Mouse (Mus musculus) liver, embryonic 16.5 days (tissue): ENCODE data around the gene Ints11. TPM values are rescaled to one million over a fixed set of nuclear protein-coding genes. Genes with fewer than 3 reads are reported as not detected.
A peak's percentile ranks its signal among the peaks of the same experiment; 100 is the strongest.

Experiments
- ATAC-seq: fragments of 200-750 bp; cut with Nextera tagmentation; 2 replicates; pipeline ENCODE4 v1.8.0; 2017; ENCODE audit warnings: low read depth, mild to moderate bottlenecking, moderate number of reproducible peaks, moderate library complexity
- H3K27ac ChIP-seq: fragments of 300-500 bp; sonication (generic); 2 replicates; pipeline ENCODE4 v1.5.1; 2014; ENCODE audit warnings: mild to moderate bottlenecking, low read length
- H3K27me3 ChIP-seq: fragments of 300-500 bp; sonication (generic); 2 replicates; pipeline ENCODE4 v1.6.1; 2014; ENCODE audit warnings: low read depth, low read length, mixed read lengths; ENCODE audit not compliant: control insufficient read depth, insufficient read depth
- H3K36me3 ChIP-seq: fragments of 300-500 bp; sonication (generic); 2 replicates; pipeline ENCODE4 v1.6.1; 2014; ENCODE audit warnings: mild to moderate bottlenecking; ENCODE audit not compliant: control insufficient read depth, insufficient read depth
- H3K4me1 ChIP-seq: fragments of 300-500 bp; sonication (generic); 2 replicates; pipeline ENCODE4 v1.6.1; 2014; ENCODE audit warnings: low read depth, low read length, mixed read lengths; ENCODE audit not compliant: control insufficient read depth
- H3K4me2 ChIP-seq: fragments of 300-500 bp; sonication (generic); 2 replicates; pipeline ENCODE4 v1.6.1; 2014; ENCODE audit warnings: low read depth, low read length, mixed read lengths
- H3K4me3 ChIP-seq: fragments of 300-500 bp; sonication (generic); 2 replicates; pipeline ENCODE4 v1.5.1; 2014; ENCODE audit warnings: low read depth, mild to moderate bottlenecking, low read length
- H3K9ac ChIP-seq: fragments of 300-500 bp; sonication (generic); 2 replicates; pipeline ENCODE4 v1.6.1; 2014; ENCODE audit warnings: low read depth, low read length
- H3K9me3 ChIP-seq: fragments of 300-500 bp; sonication (generic); replicated peaks from 2 replicates; pipeline ENCODE4 v1.6.1; 2016; ENCODE audit warnings: low read length; ENCODE audit not compliant: control insufficient read depth
- WGBS: fragments of 180-500 bp; shearing (Covaris S2); extraction: QIAGEN DNeasy Blood & Tissue Kit; methylation state at CpG from one replicate; pipeline ENCODE4 v1.1.7; 2014; ENCODE audit not compliant: insufficient replicate concordance; 5-methylcytosine and 5-hydroxymethylcytosine counted together
- polyA plus RNA-seq: library from polyadenylated mRNA; unstranded; fragments of >200 nt; fragmentation: Nextera tagmentation; extraction: Ambion mirVana; gene quantifications from 2 replicates; pipeline ENCODE4 v1.2.1, GENCODE M21; 2015

Gene Ints11
- polyA plus RNA-seq, 1 experiment from 2014 or later = 33.1 TPM

DNA sequence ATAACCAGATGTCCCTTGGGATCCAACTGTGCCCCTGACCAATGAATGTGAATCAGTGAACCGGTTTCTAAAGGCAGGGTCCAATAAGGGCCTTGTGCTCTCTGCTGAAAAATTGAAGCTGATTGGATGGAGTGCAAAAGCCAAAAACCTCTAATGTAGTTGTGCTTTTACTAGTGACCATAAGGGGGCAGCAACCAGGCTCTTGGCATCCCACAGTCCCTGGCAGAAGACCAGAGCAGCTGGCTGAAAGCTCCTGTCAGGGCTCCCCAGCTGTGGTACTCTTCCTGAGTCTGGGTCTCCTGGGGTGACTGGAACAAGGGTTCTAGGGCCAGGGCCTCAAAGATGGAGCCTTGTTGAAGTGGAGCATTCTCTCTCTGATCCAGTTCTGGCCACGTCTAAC is 35.5 kb upstream of the Ints11 start:
- WGBS = 38% methylated on average over 2 of the region's 2 CpGs
- H3K27ac ChIP-seq = no peak overlapping the region
- ATAC-seq = no peak
- no peak overlapping the region for H3K4me3 ChIP-seq
- no peak overlapping the region for H3K4me2 ChIP-seq
- H3K9me3 ChIP-seq = no peaks in the 10 kb centered on the region
- peaks cover 24% of the 10 kb centered on the region for H3K4me1 ChIP-seq
- H3K27me3 ChIP-seq = no peaks in the 10 kb centered on the region; the same call in 1 of the 2 replicates
- H3K36me3 ChIP-seq = no peaks in the 10 kb centered on the region
- no peak overlapping the region for H3K9ac ChIP-seq

DNA sequence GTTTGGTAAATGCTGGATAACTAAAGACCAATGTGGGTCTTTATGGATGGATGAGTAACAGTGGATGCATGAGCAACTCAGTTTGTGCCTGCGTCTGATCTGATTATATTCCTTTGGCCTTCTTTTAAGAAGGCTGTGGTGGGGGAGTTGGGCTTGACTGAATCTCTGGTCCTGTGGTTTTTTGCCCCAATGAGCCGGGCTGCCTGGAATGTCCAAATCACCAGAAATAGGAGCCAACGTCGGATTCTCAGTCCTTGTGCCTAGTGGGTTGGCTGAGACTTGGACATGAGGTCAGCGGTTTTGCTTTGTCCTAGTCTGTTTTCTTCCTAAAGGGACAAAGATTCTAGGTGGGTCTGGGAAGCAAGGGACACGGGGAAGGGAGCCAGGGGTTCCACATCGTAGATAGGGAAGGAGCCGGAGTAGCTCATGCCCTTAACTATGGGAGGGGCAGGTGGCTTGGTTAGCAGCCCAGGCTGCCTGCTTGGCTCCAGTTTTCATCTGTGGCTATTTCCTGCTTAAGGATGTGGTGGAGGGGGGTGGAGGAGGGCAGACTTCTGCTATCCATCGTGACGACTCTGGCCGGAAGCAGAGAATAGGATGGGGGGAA is 31.8 kb upstream of the Ints11 start:
- no peaks in the 10 kb centered on the region for H3K9me3 ChIP-seq
- no peaks in the 10 kb centered on the region for H3K36me3 ChIP-seq
- peaks cover 20% of the 10 kb centered on the region for H3K27me3 ChIP-seq
- peaks cover 29% of the 10 kb centered on the region for H3K4me1 ChIP-seq
- WGBS = 33% methylated on average over 11 of the region's 11 CpGs
- no peak for ATAC-seq
- no peak overlapping the region for H3K9ac ChIP-seq
- peak overlapping the region; percentile 41; the same call in 1 of the 2 replicates for H3K27ac ChIP-seq
- no peak overlapping the region for H3K4me3 ChIP-seq
- H3K4me2 ChIP-seq = no peak overlapping the region

DNA sequence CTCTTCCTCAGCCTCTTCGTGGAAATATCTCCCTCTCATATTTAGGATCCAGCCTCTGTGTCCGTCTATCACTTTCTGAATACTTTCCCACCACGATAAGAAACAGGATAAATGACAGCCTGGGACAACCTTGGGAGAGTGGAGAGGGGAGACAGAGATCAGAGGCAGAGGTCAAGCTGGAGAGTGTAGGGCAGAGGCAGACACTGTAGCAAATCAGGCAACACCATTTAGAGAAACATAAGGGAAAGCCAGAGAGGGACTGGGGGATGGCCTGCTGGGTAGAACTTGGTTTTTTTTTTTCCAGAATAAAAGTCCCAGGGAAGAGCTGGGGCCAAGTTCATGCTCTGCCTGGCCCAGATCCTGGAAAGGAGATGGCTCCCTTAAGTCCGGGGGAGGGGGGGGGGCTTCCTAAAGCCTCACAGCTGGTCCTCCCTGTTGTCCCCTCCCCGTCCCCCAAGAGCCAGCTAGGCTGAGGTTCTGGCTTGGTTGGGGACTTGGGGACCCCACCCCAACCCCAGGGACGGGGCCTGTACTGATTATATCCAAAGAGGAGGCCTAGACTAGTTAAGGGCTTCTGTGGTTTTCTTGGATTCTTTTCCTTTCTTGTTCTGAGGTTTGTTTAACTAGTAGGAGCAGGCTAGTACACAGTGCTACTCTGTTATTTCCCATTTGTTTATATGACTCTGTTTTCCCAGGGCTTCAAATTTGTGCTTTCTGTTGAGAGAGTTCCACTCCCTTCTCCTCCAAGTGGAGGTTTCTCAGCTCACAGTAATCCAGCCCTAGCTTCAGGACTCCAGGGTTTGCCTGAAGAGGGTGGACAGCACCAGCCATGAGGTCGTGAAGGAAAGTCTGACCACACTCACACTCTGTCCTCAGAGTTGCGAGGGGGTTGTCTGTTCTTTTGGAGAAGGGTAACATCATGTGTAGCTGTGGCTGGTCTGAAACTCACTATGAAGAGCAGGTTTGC is 30.9 kb upstream of the Ints11 start:
- no peak overlapping the region for H3K4me2 ChIP-seq
- H3K36me3 ChIP-seq = no peaks in the 10 kb centered on the region
- 40% methylated on average over 8 of the region's 8 CpGs for WGBS
- peaks cover 23% of the 10 kb centered on the region for H3K4me1 ChIP-seq
- H3K4me3 ChIP-seq = no peak overlapping the region
- H3K27me3 ChIP-seq = peaks cover 25% of the 10 kb centered on the region
- H3K9me3 ChIP-seq = no peaks in the 10 kb centered on the region
- H3K27ac ChIP-seq = peak overlapping the region; percentile 41; the same call in 1 of the 2 replicates
- no peak overlapping the region for H3K9ac ChIP-seq
- ATAC-seq = no peak

DNA sequence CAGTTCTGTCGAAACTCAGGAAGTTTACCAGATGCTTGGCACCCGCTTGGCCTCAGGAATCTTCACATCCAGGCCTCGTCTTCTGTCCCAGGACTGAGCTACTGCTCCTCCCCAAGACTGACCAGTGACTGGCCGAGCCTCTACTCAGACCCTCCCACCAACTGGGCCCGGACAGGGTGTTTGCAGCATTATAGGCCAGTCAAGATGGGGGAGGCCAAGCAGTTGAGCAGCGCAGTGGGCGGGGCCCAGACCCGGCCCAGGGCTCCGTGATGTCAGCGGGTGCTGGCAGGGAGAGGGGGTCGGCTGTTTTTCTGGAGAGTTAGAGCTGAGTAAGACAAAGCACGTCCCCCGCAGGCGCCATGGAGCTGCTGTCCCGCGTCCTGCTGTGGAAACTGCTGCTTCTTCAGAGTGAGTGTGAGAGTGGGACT is 29.8 kb upstream of the Ints11 start, which contains the start of gene Mxra8:
Mxra8 (plus strand) TSS at position 198 of the 428 bp plus-strand sequence.
- Histone ChIP-seq H3K36me3 (no peaks in the 10 kb centered on the region), H3K9ac (peak within 1 kb of the TSS; percentile 35), H3K4me2 (peak within 1 kb of the TSS; percentile 78), H3K27me3 (peaks cover 25% of the 10 kb centered on the region), H3K9me3 (no peaks in the 10 kb centered on the region), H3K27ac (peak within 1 kb of the TSS; percentile 12; the same call in 1 of the 2 replicates), H3K4me1 (peaks cover 17% of the 10 kb centered on the region), H3K4me3 (peak within 1 kb of the TSS; percentile 60)
- 24% methylated on average over 16 of the region's 16 CpGs for WGBS
- peak; percentile 56 for ATAC-seq

DNA sequence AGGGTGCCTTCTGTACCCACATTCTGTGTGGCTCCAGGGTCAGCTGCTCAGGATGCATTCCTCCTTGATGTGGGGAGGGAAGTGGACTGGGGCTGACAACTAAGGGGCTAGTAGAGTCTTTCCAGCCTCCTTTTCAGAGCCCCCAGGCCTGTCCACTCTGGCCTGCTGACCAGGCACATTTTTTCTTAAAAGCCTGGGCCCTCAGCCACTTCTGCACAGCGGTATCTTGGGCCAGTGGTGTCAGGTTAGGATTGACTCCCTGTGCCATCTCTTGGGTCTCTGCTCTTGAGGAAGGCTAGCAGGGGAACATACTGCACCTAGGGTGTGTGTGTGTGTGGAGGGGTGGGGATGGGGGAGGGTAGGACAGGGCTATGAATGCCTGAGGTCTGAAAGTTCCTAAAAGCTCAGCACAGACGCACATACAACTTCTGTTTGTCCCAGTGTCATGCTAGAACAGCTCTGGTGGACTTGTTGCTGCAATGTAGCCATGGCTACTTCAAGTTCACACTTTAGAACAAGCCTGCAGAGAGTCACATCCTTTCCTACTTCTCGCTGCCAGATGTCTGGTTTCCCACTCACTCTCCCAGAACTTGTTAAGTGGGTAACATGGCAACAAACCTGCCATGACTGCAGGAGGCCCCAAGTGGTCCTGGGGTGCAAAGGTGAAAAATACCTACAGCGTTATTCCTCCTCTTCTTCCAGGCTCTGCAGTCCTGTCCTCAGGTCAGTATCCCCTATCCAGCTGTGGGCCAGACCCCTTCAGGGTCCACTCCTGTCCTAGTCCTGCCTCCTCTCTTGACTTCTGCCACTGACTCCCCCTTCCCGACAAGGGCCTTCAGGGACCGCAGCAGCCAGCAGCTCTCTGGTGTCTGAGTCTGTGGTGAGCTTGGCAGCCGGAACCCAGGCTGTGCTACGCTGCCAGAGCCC is 29.0 kb upstream of the Ints11 start:
- peaks cover 25% of the 10 kb centered on the region for H3K27me3 ChIP-seq
- WGBS = 25% methylated on average over 8 of the region's 8 CpGs
- no peaks in the 10 kb centered on the region for H3K36me3 ChIP-seq
- ATAC-seq = no peak
- peaks cover 17% of the 10 kb centered on the region for H3K4me1 ChIP-seq
- no peaks in the 10 kb centered on the region for H3K9me3 ChIP-seq
- peak overlapping the region; percentile 60 for H3K4me3 ChIP-seq
- peak overlapping the region; percentile 12; the same call in 1 of the 2 replicates for H3K27ac ChIP-seq
- peak overlapping the region; percentile 78 for H3K4me2 ChIP-seq
- H3K9ac ChIP-seq = peak overlapping the region; percentile 35

DNA sequence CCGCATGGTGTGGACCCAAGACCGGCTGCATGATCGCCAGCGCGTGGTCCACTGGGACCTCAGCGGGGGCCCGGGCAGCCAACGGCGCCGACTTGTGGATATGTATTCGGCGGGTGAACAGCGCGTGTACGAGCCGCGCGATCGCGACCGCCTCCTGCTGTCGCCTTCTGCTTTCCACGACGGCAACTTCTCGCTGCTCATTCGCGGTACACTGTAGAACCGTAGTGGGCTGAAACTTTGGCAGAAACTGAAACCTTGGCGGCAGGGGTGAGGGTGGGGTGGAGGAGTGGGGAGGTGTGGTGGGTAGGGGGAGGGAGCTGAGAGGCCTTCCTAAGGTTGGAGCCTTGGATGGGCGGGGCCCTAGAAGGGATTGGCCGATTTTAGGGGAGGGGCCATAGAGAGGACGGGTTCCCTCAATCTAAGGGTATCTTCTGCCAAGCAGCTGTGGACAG is 28.3 kb upstream of the Ints11 start:
- no peaks in the 10 kb centered on the region for H3K36me3 ChIP-seq
- H3K4me2 ChIP-seq = peak overlapping the region; percentile 78
- H3K9me3 ChIP-seq = no peaks in the 10 kb centered on the region
- H3K4me3 ChIP-seq = peak overlapping the region; percentile 60
- peak; percentile 76 for ATAC-seq
- H3K27ac ChIP-seq = no peak overlapping the region
- H3K27me3 ChIP-seq = peaks cover 25% of the 10 kb centered on the region
- peaks cover 17% of the 10 kb centered on the region for H3K4me1 ChIP-seq
- WGBS = under 1% methylated on average over 32 of the region's 32 CpGs
- peak overlapping the region; percentile 35 for H3K9ac ChIP-seq

DNA sequence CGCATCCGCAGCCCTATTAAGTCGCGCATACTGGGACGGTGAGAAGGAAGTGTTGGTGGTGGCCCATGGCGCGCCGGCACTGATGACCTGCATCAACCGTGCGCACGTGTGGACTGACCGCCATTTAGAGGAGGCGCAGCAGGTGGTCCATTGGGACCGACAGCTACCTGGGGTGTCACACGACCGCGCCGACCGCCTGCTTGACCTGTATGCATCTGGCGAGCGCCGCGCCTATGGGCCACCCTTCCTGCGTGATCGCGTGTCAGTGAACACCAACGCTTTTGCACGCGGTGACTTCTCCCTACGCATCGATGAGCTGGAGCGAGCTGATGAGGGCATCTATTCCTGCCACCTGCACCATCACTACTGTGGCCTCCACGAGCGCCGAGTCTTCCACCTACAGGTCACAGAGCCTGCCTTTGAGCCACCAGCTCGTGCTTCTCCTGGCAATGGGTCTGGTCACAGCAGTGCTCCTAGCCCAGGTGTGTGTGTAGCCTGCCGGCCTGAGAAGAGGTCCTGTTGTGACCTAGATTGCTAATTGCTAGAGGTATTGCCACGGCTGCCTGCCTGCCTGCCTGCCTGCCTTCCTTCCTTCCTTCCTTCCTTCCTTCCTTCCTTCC is 27.6 kb upstream of the Ints11 start:
- peak overlapping the region; percentile 60; the same call in 1 of the 2 replicates for H3K4me3 ChIP-seq
- H3K4me1 ChIP-seq = peaks cover 21% of the 10 kb centered on the region
- H3K9me3 ChIP-seq = no peaks in the 10 kb centered on the region
- peak overlapping the region; percentile 78 for H3K4me2 ChIP-seq
- WGBS = 48% methylated on average over 38 of the region's 38 CpGs
- no peak overlapping the region for H3K27ac ChIP-seq
- no peak for ATAC-seq
- no peak overlapping the region for H3K9ac ChIP-seq
- H3K36me3 ChIP-seq = no peaks in the 10 kb centered on the region
- H3K27me3 ChIP-seq = peaks cover 25% of the 10 kb centered on the region

DNA sequence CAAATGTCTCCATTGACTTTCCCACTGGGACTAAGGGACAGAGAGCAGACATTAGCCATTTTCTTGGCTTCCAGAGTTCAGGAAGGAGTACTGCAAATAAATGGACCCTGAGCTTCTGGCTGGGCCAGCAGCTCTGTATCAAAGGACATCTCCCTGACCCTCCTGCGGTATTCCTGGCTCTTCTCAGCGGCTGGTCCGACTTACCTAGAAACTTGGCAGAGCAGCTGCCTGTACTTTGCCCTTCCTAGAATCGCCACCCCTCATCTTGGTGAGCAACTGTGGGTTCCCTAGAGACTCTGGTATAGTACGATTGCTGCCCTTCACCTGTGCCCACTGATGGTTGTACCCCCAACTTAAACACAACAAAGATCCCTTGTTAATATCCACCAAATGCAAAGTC is 26.1 kb upstream of the Ints11 start:
- Histone ChIP-seq H3K9ac (no peak overlapping the region), H3K27ac (no peak overlapping the region), H3K9me3 (no peaks in the 10 kb centered on the region), H3K36me3 (no peaks in the 10 kb centered on the region), H3K27me3 (peaks cover 25% of the 10 kb centered on the region), H3K4me3 (no peak overlapping the region), H3K4me2 (no peak overlapping the region), H3K4me1 (peaks cover 29% of the 10 kb centered on the region)
- 74% methylated on average over 5 of the region's 5 CpGs for WGBS
- ATAC-seq = no peak
